Mouse (Mus musculus): ENCODE results near the gene Gucd1.
"Not testable (repeated sequence)": the region's sequence is repeated elsewhere in the genome, so short reads cannot be mapped to it uniquely, and the experiment has no call there.

Gene Gucd1

DNA sequence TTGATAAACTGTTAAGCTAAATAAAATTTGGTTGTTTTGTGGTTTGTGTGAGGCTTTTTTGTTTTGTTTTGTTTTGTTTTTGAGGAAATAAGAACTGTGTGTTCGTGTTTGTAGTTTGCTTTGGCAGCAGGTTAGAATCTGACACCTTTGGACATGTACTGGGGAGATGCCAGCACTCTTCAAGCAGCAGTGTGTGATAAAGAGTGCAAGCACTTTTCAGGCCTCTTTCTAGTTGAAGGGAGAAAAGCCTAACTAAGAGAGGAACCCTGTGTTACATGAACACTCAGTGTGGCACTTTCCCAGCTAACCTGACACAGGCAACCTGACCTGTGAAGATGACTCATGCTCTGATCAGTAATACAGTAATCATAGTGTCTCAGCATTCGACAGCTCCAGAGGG lies 17.7 kb upstream of the Gucd1 start:
- no peak for DNase-seq (ENCODE audit: low read depth, low spot score)

GRCm38 (mm10) chr10:75534934-75535333 lies 17.2 kb upstream of the Gucd1 start:
- no peak for DNase-seq (ENCODE audit: low read depth, low spot score)

GRCm38 (mm10) chr10:75534216-75534615 lies 16.4 kb upstream of the Gucd1 start:
- no peak for DNase-seq (ENCODE audit: low read depth, low spot score)

DNA sequence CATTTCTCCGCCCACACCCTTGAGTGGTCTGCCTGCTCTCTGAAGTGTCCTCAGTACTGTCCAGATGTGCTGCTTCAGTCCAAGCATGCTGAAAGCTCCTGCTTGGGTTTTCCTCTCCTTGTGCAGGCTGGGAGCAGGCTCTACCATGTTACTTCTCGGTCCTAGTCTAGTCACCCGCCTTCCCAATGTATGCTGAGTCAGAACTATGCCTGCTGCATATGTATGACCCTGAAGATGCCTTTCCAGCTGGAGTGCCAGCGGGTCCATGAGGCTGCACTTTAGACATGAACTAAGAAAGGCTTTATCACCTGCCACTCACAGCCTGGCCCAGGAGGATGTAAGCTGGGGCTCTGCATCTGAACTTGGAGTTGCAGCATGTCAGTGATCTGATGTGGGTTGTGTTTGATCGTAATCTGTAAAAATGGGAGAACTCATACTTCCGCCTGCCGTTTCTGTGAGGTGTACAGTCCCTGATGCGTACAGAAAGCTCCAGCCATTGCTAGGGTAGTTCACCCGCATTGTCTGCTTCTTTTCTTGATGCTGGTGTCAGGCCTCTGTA lies 13.8 kb upstream of the Gucd1 start:
- no peak for DNase-seq (ENCODE audit: low read depth, low spot score)

GRCm38 (mm10) chr10:75530322-75530721 lies 12.6 kb upstream of the Gucd1 start:
- DNase-seq (ENCODE audit: low read depth, low spot score), result no peak

GRCm38 (mm10) chr10:75525450-75525849 lies 7.7 kb upstream of the Gucd1 start:
- DNase-seq (ENCODE audit: low read depth, low spot score), result not testable (repeated sequence)

DNA sequence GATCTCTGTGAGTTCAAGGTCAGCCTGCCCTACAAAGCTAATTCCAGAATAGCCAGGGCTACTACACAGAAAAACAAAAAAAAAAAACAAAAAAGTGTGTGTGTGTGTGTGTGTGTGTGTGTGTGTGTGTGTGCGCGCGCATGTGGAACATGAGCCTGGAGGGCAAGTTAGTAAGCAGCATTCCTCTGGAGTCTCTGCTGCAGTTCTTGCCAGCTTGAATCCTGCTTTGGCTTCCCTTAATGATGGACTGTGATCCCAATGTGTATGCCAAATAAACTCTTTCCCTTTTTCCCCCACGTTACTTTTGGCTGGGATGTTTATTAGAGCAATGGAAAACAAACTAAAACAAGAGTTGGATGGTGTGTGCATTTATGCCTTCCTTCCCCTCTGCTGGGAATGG lies 3.9 kb upstream of the Gucd1 start:
- DNase-seq (ENCODE audit: low read depth, low spot score), result no peak

GRCm38 (mm10) chr10:75520581-75520980 lies 2.8 kb upstream of the Gucd1 start:
- no peak for DNase-seq (ENCODE audit: low read depth, low spot score)

GRCm38 (mm10) chr10:75517073-75517757 lies 557 bp downstream of the Gucd1 start, which contains the start of gene Snrpd3:
TSS of gene Snrpd3 (plus strand) at chr10:75517551.
- DNase-seq (ENCODE audit: low read depth, low spot score), result peak; percentile 98

GRCm38 (mm10) chr10:75516724-75517072 lies 1.1 kb downstream of the Gucd1 start:
- no peak for DNase-seq (ENCODE audit: low read depth, low spot score)

- peak; percentile 51 for DNase-seq (ENCODE audit: low read depth, low spot score)
Measured at GRCm38 (mm10) chr10:75516038-75516723, 1.6 kb downstream of the Gucd1 start.

DNA sequence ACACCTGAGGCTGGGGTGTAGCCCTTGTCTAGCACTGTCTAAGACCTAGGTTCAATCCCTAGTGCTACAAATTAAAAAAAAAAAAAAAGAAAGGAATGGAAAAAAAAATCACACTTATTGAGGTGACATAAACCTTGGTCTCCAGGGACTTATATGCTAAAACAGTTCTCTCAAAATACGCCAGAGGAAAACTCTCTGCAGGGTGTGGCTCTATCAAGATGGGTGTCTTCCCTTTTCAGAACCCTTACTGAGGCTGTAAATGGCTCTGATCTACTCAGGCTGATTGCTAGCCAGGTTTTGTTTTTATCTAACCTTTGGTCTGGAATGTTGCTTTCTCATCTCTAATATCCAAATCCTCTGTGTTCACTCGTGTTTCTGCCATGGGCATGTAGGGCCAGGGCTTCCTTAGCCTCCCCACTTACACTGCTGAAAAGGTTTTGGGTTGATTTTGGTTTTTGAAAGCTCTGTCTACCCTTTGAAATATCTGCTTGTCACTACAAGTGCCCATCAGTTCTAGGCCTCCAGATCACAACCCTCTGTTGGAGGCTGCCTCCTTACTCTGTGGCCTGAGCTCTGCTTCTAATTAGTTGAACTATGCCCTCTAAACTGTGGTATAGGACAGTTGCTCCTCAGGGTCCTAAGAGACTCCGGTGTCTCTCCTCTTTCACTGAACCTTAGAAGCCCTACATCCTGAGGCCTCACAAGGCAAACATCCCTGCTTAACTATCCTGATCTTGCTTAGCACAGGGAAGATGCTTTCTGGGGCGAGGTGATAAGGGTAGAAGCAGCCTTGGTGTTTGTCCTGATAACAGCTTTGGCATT lies 2.3 kb downstream of the Gucd1 start:
- DNase-seq (ENCODE audit: low read depth, low spot score), result no peak

GRCm38 (mm10) chr10:75514361-75514760 lies 3.4 kb downstream of the Gucd1 start:
- no peak for DNase-seq (ENCODE audit: low read depth, low spot score)

GRCm38 (mm10) chr10:75513306-75514067 lies 4.3 kb downstream of the Gucd1 start:
- DNase-seq (ENCODE audit: low read depth, low spot score), result no peak

DNA sequence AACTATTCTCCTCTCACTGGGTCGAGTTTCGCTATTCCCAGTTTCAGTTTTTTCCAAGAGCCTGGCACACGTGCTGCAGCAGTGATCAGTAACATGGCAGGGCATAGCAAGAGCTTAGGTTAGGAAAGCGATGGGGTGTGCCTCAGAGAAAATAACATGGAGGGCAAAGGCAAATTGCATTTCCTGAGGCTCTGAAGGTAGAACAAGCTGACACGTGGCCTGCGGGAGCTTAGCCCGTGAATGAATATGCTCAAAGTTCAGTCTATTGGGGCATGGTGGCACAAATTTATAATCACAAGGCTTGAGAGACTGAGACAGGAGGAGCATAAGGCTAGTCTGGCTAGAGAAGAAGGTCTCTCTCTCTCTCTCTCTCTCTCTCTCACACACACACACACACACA lies 5.0 kb downstream of the Gucd1 start:
- no peak for DNase-seq (ENCODE audit: low read depth, low spot score)

GRCm38 (mm10) chr10:75511897-75512296 lies 5.9 kb downstream of the Gucd1 start:
- peak; percentile 73 for DNase-seq (ENCODE audit: low read depth, low spot score)

DNA sequence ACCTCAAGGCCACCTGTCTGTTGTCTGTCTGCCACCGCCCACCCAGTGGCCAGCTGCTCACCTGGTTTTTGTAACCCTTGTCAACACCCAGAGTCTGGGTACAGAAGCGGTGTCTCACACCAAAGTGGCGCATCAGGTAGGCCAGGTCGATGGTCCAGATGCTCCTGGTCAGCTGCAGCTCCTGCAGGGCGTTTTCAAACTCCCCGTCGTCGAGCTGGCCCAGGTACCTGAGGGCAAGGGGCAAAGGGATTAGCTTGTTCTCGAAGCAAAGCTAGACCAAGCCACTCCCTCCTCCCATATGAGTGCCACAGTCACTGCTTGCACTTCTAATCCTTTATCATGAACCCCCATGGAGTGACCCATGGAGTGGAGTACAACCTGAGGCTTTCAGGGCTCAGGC lies 6.7 kb downstream of the Gucd1 start:
- DNase-seq (ENCODE audit: low read depth, low spot score), result no peak

DNA sequence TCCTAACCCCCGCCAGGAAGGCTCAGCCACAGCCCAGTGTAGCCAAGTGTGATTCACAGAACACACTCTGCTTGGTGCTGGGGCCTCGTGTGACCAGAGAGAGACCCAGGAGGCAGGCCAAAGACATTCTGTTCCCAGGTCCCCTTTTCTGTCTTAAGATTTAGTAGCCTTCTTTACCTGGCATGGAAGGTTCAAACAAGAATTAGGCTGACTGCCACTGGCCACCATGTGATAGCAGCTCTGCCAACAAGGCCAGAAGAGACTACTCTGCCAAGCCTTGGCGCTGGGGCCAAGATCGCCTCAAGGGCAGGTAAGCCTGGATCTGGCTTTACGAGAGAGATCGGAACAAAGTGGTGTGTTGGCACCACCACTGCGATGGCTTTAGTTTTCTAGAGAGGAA lies 7.3 kb downstream of the Gucd1 start:
- DNase-seq (ENCODE audit: low read depth, low spot score), result peak; percentile 94

GRCm38 (mm10) chr10:75505928-75506327 lies 11.8 kb downstream of the Gucd1 start:
- DNase-seq (ENCODE audit: low read depth, low spot score), result not testable (repeated sequence)

GRCm38 (mm10) chr10:75505130-75505495 lies 12.7 kb downstream of the Gucd1 start:
- no peak for DNase-seq (ENCODE audit: low read depth, low spot score)
